Mouse (Mus musculus): ENCODE measurements around the gene Stac2. TPM values are rescaled to one million over a fixed set of nuclear protein-coding genes. Genes with fewer than 3 reads are reported as not detected.

The Stac2 gene
- polyA plus RNA-seq, 2 experiments: 1.0 to 1.4 TPM

DNA sequence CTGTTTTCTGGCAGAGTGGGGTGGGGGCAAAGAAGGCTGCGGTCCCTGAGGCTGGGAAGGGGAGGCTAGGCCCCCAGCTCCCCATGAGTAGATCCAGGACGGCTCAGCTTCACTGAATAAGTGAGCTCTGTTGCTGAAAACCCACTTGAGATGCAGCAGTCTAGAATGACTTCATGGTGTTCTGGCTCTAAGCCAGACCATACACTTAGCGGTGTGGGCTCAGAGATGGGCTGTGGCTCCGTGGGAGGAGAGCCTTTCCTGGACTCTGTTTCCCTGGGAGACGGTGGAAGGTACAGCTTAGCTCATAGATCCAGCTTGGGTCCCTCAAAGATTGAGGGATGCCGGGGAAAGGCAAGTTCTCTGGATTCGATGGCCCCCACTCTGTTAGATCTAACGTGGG is 49.1 kb downstream of the Stac2 start:
- H3K36me3 ChIP-seq (ENCODE audit: control insufficient read depth, insufficient read depth, low read length): peaks cover 52% of the 10 kb centered on the region
- H3K27ac ChIP-seq (replicated peaks; ENCODE audit: low read depth, low read length): no peak overlapping the region
- H3K4me1 ChIP-seq (ENCODE audit: control insufficient read depth, insufficient read depth, low read length): peaks cover 15% of the 10 kb centered on the region; the same call in 1 of the 2 replicates
- ATAC-seq (ENCODE audit: low FRiP score, low read depth) (no peak), DNase-seq (ENCODE audit: low spot score) (peak; percentile 62)
- no peaks in the 10 kb centered on the region for H3K9me3 ChIP-seq (ENCODE audit: control insufficient read depth, low read length)
- 0 out of 2 replicates have a peak overlapping the region, but pooled peaks have one; percentile 0 for H3K4me2 ChIP-seq (replicated peaks; ENCODE audit: low read depth, low read length, severe bottlenecking)
- H3K9ac ChIP-seq (ENCODE audit: low read depth, low read length, severe bottlenecking): no peak overlapping the region
- H3K4me3 ChIP-seq (replicated peaks; ENCODE audit: low read length): no peak overlapping the region
- WGBS: 65% methylated on average over 8 of the region's 8 CpGs
- peaks cover 8% of the 10 kb centered on the region; the same call in 1 of the 2 replicates for H3K27me3 ChIP-seq (ENCODE audit: control insufficient read depth, insufficient read depth, low read length)
- no peak for TF ChIP-seq POLR2A (IDR thresholded peaks at IDR 0.05; ENCODE audit: borderline replicate concordance, extremely low read depth, insufficient read depth, insufficient read length)

DNA sequence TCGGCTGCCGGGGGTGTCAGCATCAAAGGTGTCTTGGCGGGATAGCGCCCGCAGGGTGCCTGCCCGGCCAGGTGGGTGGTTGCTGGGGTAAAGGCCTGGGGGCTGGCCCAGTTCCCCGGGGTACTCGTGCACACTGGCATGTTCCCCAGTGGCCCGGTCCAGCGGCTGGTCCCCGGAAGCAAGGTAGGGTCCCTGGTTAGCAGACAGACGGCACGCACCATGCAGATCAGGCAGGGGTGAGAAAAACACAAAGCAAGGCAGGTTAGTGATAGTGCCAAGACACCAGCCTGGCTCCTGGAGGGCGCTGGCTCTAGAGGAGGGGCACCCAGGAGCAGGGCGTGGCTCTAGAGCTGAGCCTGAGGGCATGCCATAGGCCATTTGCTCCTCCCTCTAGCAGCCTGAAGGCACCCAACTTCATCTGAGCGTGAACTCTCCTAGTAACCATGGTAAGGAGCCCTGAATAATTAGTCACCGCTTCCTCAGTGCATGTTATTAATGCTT is 50.0 kb downstream of the Stac2 start:
- ATAC-seq (ENCODE audit: low FRiP score, low read depth): no peak
- 29% methylated on average over 17 of the region's 17 CpGs for WGBS
- H3K36me3 ChIP-seq (ENCODE audit: control insufficient read depth, insufficient read depth, low read length): peaks cover 45% of the 10 kb centered on the region
- H3K4me3 ChIP-seq (replicated peaks; ENCODE audit: low read length): no peak overlapping the region
- no peak overlapping the region for H3K9ac ChIP-seq (ENCODE audit: low read depth, low read length, severe bottlenecking)
- no peak overlapping the region for H3K27ac ChIP-seq (replicated peaks; ENCODE audit: low read depth, low read length)
- H3K4me2 ChIP-seq (replicated peaks; ENCODE audit: low read depth, low read length, severe bottlenecking): peak overlapping the region; percentile 20; the same call in 1 of the 2 replicates
- no peak for TF ChIP-seq POLR2A (IDR thresholded peaks at IDR 0.05; ENCODE audit: borderline replicate concordance, extremely low read depth, insufficient read depth, insufficient read length)
- peaks cover 8% of the 10 kb centered on the region; the same call in 1 of the 2 replicates for H3K27me3 ChIP-seq (ENCODE audit: control insufficient read depth, insufficient read depth, low read length)
- H3K9me3 ChIP-seq (ENCODE audit: control insufficient read depth, low read length): no peaks in the 10 kb centered on the region
- no peak for DNase-seq (ENCODE audit: low spot score)
- peaks cover 15% of the 10 kb centered on the region; the same call in 1 of the 2 replicates for H3K4me1 ChIP-seq (ENCODE audit: control insufficient read depth, insufficient read depth, low read length)

DNA sequence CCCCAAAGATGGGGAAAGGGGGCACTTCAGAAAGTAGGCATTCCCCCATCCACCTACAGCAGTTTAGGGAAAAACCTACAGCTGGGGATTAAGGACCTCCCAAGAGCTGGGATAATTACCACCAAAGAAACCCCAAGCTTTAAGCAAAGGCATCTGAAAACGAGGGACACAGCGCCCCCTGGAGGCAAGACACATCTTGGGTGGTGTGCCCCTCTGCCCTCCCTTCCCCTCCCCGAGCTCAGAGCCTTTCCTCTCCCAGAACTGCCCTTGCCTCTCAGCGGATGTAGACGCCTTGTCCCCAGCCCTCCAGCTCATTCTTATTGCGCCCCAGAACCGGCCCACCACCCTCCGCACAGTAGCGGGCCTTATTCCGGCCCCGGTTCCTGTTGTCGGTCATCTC is 50.6 kb downstream of the Stac2 start:
- no peak for TF ChIP-seq POLR2A (IDR thresholded peaks at IDR 0.05; ENCODE audit: borderline replicate concordance, extremely low read depth, insufficient read depth, insufficient read length)
- H3K4me2 ChIP-seq (replicated peaks; ENCODE audit: low read depth, low read length, severe bottlenecking): peak overlapping the region; percentile 20; the same call in 1 of the 2 replicates
- H3K36me3 ChIP-seq (ENCODE audit: control insufficient read depth, insufficient read depth, low read length): peaks cover 39% of the 10 kb centered on the region
- no peak overlapping the region for H3K9ac ChIP-seq (ENCODE audit: low read depth, low read length, severe bottlenecking)
- peaks cover 15% of the 10 kb centered on the region; the same call in 1 of the 2 replicates for H3K4me1 ChIP-seq (ENCODE audit: control insufficient read depth, insufficient read depth, low read length)
- 18% methylated on average over 12 of the region's 12 CpGs for whole genome bisulfite sequencing
- DNase-seq (ENCODE audit: low spot score) (peak; percentile 70), ATAC-seq (ENCODE audit: low FRiP score, low read depth) (no peak)
- H3K4me3 ChIP-seq (replicated peaks; ENCODE audit: low read length): no peak overlapping the region
- no peak overlapping the region for H3K27ac ChIP-seq (replicated peaks; ENCODE audit: low read depth, low read length)
- H3K9me3 ChIP-seq (ENCODE audit: control insufficient read depth, low read length): no peaks in the 10 kb centered on the region
- peaks cover 8% of the 10 kb centered on the region; the same call in 1 of the 2 replicates for H3K27me3 ChIP-seq (ENCODE audit: control insufficient read depth, insufficient read depth, low read length)

DNA sequence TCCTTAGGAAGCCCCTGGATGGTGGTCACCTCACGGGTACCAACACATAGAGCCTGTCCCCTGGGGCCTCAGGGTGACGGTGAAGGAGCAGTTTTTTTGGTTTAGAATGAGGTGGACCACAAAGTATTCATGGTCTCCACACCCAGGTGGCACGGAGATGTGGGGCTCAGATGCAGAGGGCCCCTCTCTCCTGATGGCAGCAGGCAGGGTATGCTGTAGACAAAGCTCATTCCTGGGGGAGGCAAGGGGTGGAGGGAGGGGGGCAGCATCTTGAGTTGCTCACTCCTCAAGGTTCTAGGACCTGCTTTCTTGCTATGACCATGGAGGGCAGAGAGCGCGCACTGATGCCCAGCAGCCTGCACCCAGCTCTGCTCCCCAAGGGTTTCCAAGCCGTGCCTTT is 51.3 kb downstream of the Stac2 start:
- H3K9ac ChIP-seq (ENCODE audit: low read depth, low read length, severe bottlenecking): no peak overlapping the region
- 52% methylated on average over 6 of the region's 6 CpGs for WGBS
- peaks cover 15% of the 10 kb centered on the region; the same call in 1 of the 2 replicates for H3K4me1 ChIP-seq (ENCODE audit: control insufficient read depth, insufficient read depth, low read length)
- H3K4me2 ChIP-seq (replicated peaks; ENCODE audit: low read depth, low read length, severe bottlenecking): no peak overlapping the region
- peaks cover 8% of the 10 kb centered on the region; the same call in 1 of the 2 replicates for H3K27me3 ChIP-seq (ENCODE audit: control insufficient read depth, insufficient read depth, low read length)
- no peaks in the 10 kb centered on the region for H3K9me3 ChIP-seq (ENCODE audit: control insufficient read depth, low read length)
- no peak overlapping the region for H3K4me3 ChIP-seq (replicated peaks; ENCODE audit: low read length)
- ATAC-seq (ENCODE audit: low FRiP score, low read depth): no peak
- H3K27ac ChIP-seq (replicated peaks; ENCODE audit: low read depth, low read length): no peak overlapping the region
- H3K36me3 ChIP-seq (ENCODE audit: control insufficient read depth, insufficient read depth, low read length): peaks cover 33% of the 10 kb centered on the region
- no peak for TF ChIP-seq POLR2A (IDR thresholded peaks at IDR 0.05; ENCODE audit: borderline replicate concordance, extremely low read depth, insufficient read depth, insufficient read length)
- no peak for DNase-seq (ENCODE audit: low spot score)

DNA sequence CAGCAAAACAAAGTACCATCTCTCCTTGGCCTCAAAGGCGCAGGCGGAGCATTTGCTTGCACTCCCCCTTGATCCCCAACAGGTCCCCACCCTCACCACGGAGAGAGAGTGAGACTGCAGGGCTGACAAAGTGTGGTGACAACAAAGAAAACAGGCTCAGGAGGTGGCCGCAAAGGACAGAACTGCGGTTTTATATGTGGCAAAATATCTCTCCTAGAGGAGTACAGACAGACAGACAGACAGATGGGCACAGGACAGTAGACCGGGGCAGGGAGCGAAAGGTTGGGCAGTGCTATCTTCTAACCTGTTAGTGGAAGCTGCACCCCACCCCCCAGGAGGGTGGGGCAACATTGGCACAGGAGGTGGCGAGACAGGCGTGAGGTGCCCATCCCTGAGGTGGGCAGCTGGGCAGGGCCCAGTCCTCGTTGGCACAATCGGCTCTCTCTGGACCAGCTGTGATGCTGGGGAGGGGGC is 51.9 kb downstream of the Stac2 start:
- no peak for ATAC-seq (ENCODE audit: low FRiP score, low read depth)
- WGBS: 26% methylated on average over 11 of the region's 11 CpGs
- Histone ChIP-seq H3K27me3 (ENCODE audit: control insufficient read depth, insufficient read depth, low read length) (peaks cover 8% of the 10 kb centered on the region; the same call in 1 of the 2 replicates), H3K4me2 (replicated peaks; ENCODE audit: low read depth, low read length, severe bottlenecking) (no peak overlapping the region), H3K4me1 (ENCODE audit: control insufficient read depth, insufficient read depth, low read length) (peaks cover 15% of the 10 kb centered on the region; the same call in 1 of the 2 replicates), H3K36me3 (ENCODE audit: control insufficient read depth, insufficient read depth, low read length) (peaks cover 29% of the 10 kb centered on the region), H3K9me3 (ENCODE audit: control insufficient read depth, low read length) (no peaks in the 10 kb centered on the region), H3K9ac (ENCODE audit: low read depth, low read length, severe bottlenecking) (no peak overlapping the region), H3K27ac (replicated peaks; ENCODE audit: low read depth, low read length) (no peak overlapping the region), H3K4me3 (replicated peaks; ENCODE audit: low read length) (no peak overlapping the region)
- no peak for TF ChIP-seq POLR2A (IDR thresholded peaks at IDR 0.05; ENCODE audit: borderline replicate concordance, extremely low read depth, insufficient read depth, insufficient read length)
- DNase-seq (ENCODE audit: low spot score): no peak
